Mouse (Mus musculus) small intestine, adult 10 weeks (tissue): ENCODE measurements around the gene Olfr262. TPM values are rescaled to one million over a fixed set of nuclear protein-coding genes. Genes with fewer than 3 reads are reported as not detected.

Experiments used
- polyA plus RNA-seq: library from polyadenylated mRNA; stranded (reverse); fragments of 350-450 nt; fragmentation: Illumina TruSeq; extraction: RNeasy Lipid Tissue Mini Kit (QIAGEN cat#74804); gene quantifications from one replicate; pipeline ENCODE4 v1.2.3, GENCODE M21; 2014; ENCODE audit warnings: low replicate concordance

The Olfr262 gene
- polyA plus RNA-seq, result not detected

GRCm38 (mm10) chr19:12241559-12241958 lies at the start of gene Olfr262:
Gene Olfr262 (minus strand): TSS chr19:12241659.

GRCm38 (mm10) chr19:12279554-12279953 lies 38.1 kb upstream of the Olfr262 start, which contains the start of gene Olfr1434:
Gene Olfr1434 (plus strand): TSS chr19:12279854.

GRCm38 (mm10) chr19:12260732-12261131 lies 19.3 kb upstream of the Olfr262 start, which contains the start of gene Olfr235:
Gene Olfr235 (plus strand): TSS chr19:12261032.

GRCm38 (mm10) chr19:12232496-12232895 lies 9.0 kb downstream of the Olfr262 start, which contains the start of gene Olfr1432:
Gene Olfr1432 (minus strand): TSS chr19:12232596.

GRCm38 (mm10) chr19:12200334-12200733 lies 41.1 kb downstream of the Olfr262 start, which contains the start of gene Olfr1431:
Gene Olfr1431 (plus strand): TSS chr19:12200634.

Other genes starting within 250 kb of the Olfr262 start
- gene Olfr1423, start 200.3 kb downstream of the Olfr262 start, polyA plus RNA-seq, result not detected
- gene Olfr1424, start 179.0 kb downstream of the Olfr262 start, polyA plus RNA-seq, result not detected
- gene Olfr1425, start 163.9 kb downstream of the Olfr262 start, polyA plus RNA-seq, result not detected
- not detected for gene Olfr1426, start 149.6 kb downstream of the Olfr262 start, polyA plus RNA-seq
- not detected for gene Olfr1427, start 138.3 kb downstream of the Olfr262 start, polyA plus RNA-seq
- gene Olfr1428, start 125.8 kb downstream of the Olfr262 start, polyA plus RNA-seq, result not detected
- gene Olfr76, start 118.5 kb downstream of the Olfr262 start, polyA plus RNA-seq, result not detected
- not detected for gene Olfr1555-ps1, start 71.5 kb downstream of the Olfr262 start, polyA plus RNA-seq
- not detected for gene Olfr1431, start 41.0 kb downstream of the Olfr262 start, polyA plus RNA-seq
- not detected for gene Olfr1432, start 9.1 kb downstream of the Olfr262 start, polyA plus RNA-seq
- not detected for gene Olfr235, start 19.4 kb upstream of the Olfr262 start, polyA plus RNA-seq
- not detected for gene Olfr1434, start 38.2 kb upstream of the Olfr262 start, polyA plus RNA-seq
- gene Olfr1436, start 57.5 kb upstream of the Olfr262 start, polyA plus RNA-seq, result not detected
- gene Olfr1437, start 83.4 kb upstream of the Olfr262 start, polyA plus RNA-seq, result not detected
- not detected for gene Olfr1438-ps1, start 94.3 kb upstream of the Olfr262 start, polyA plus RNA-seq
- gene Olfr1440, start 145.6 kb upstream of the Olfr262 start, polyA plus RNA-seq, result not detected
- gene Olfr1441, start 175.8 kb upstream of the Olfr262 start, polyA plus RNA-seq, result not detected
- not detected for gene Pfpl, start 186.2 kb upstream of the Olfr262 start, polyA plus RNA-seq
- 68.6 TPM for gene Mpeg1, start 219.1 kb upstream of the Olfr262 start, polyA plus RNA-seq